Mouse (Mus musculus): Measurements from ENCODE around the gene Ado. TPM values are rescaled to one million over a fixed set of nuclear protein-coding genes. Genes with fewer than 3 reads are reported as not detected.

Ado gene
- polyA plus RNA-seq (2015; fragmentation: Nextera tagmentation; extraction: Ambion mirVana): 11.0 TPM in 2 replicates

- Histone ChIP-seq H3K4me2 (ENCODE audit: low read depth, low read length) (peak within 1 kb of the TSS; percentile 95), H3K9ac (ENCODE audit: low read depth, low read length) (peak within 1 kb of the TSS; percentile 86), H3K27ac (ENCODE audit: low read length) (peak within 1 kb of the TSS; percentile 89), H3K9me3 (replicated peaks; ENCODE audit: control insufficient read depth, low read length) (no peaks in the 10 kb centered on the region), H3K36me3 (ENCODE audit: control insufficient read depth, insufficient read depth) (no peaks in the 10 kb centered on the region), H3K4me1 (ENCODE audit: control insufficient read depth, low read depth, low read length) (peaks cover 14% of the 10 kb centered on the region), H3K27me3 (ENCODE audit: control insufficient read depth, insufficient read depth, low read depth, low read length) (no peaks in the 10 kb centered on the region), H3K4me3 (ENCODE audit: low read depth, low read length) (peak within 1 kb of the TSS; percentile 86)
- under 1% methylated on average over 70 of the region's 79 CpGs for WGBS (ENCODE audit: insufficient replicate concordance)
- ATAC-seq (ENCODE audit: low read depth): peak; percentile 94
Observed at GRCm38 (mm10) chr10:67548877-67549731, at the start of gene Ado. Gene Ado (minus strand): TSS chr10:67548955.

- Histone ChIP-seq H3K4me3 (ENCODE audit: low read depth, low read length) (no peak overlapping the region), H3K4me1 (ENCODE audit: control insufficient read depth, low read depth, low read length) (no peaks in the 10 kb centered on the region), H3K27me3 (ENCODE audit: control insufficient read depth, insufficient read depth, low read depth, low read length) (no peaks in the 10 kb centered on the region), H3K27ac (ENCODE audit: low read length) (no peak overlapping the region), H3K36me3 (ENCODE audit: control insufficient read depth, insufficient read depth) (no peaks in the 10 kb centered on the region), H3K9ac (ENCODE audit: low read depth, low read length) (no peak overlapping the region), H3K4me2 (ENCODE audit: low read depth, low read length) (no peak overlapping the region), H3K9me3 (replicated peaks; ENCODE audit: control insufficient read depth, low read length) (no peaks in the 10 kb centered on the region)
- no peak for ATAC-seq (ENCODE audit: low read depth)
- 54% methylated on average over 3 of the region's 3 CpGs for WGBS (ENCODE audit: insufficient replicate concordance)
Observed at GRCm38 (mm10) chr10:67595278-67595677, 46.5 kb upstream of the Ado start.

GRCm38 (mm10) chr10:67585873-67586610, 37.3 kb upstream of the Ado start:
- Histone ChIP-seq H3K27ac (ENCODE audit: low read length) (no peak overlapping the region), H3K4me3 (ENCODE audit: low read depth, low read length) (no peak overlapping the region), H3K27me3 (ENCODE audit: control insufficient read depth, insufficient read depth, low read depth, low read length) (no peaks in the 10 kb centered on the region), H3K4me1 (ENCODE audit: control insufficient read depth, low read depth, low read length) (no peaks in the 10 kb centered on the region; the same call in none of the 2 replicates), H3K4me2 (ENCODE audit: low read depth, low read length) (no peak overlapping the region), H3K9ac (ENCODE audit: low read depth, low read length) (no peak overlapping the region), H3K9me3 (replicated peaks; ENCODE audit: control insufficient read depth, low read length) (no peaks in the 10 kb centered on the region), H3K36me3 (ENCODE audit: control insufficient read depth, insufficient read depth) (no peaks in the 10 kb centered on the region)
- ATAC-seq (ENCODE audit: low read depth): no peak
- 58% methylated on average over 18 of the region's 18 CpGs for WGBS (ENCODE audit: insufficient replicate concordance)

GRCm38 (mm10) chr10:67581698-67582285, 33.0 kb upstream of the Ado start:
- Histone ChIP-seq H3K36me3 (ENCODE audit: control insufficient read depth, insufficient read depth) (no peaks in the 10 kb centered on the region), H3K4me3 (ENCODE audit: low read depth, low read length) (no peak overlapping the region), H3K4me2 (ENCODE audit: low read depth, low read length) (no peak overlapping the region), H3K9ac (ENCODE audit: low read depth, low read length) (no peak overlapping the region), H3K4me1 (ENCODE audit: control insufficient read depth, low read depth, low read length) (no peaks in the 10 kb centered on the region; the same call in none of the 2 replicates), H3K27me3 (ENCODE audit: control insufficient read depth, insufficient read depth, low read depth, low read length) (no peaks in the 10 kb centered on the region), H3K9me3 (replicated peaks; ENCODE audit: control insufficient read depth, low read length) (no peaks in the 10 kb centered on the region), H3K27ac (ENCODE audit: low read length) (no peak overlapping the region)
- no peak for ATAC-seq (ENCODE audit: low read depth)
- WGBS (ENCODE audit: insufficient replicate concordance): 31% methylated on average over 12 of the region's 12 CpGs

GRCm38 (mm10) chr10:67579830-67580229, 31.1 kb upstream of the Ado start:
- H3K27ac ChIP-seq (ENCODE audit: low read length): no peak overlapping the region
- no peak overlapping the region for H3K9ac ChIP-seq (ENCODE audit: low read depth, low read length)
- no peak overlapping the region for H3K4me2 ChIP-seq (ENCODE audit: low read depth, low read length)
- no peaks in the 10 kb centered on the region for H3K27me3 ChIP-seq (ENCODE audit: control insufficient read depth, insufficient read depth, low read depth, low read length)
- no peaks in the 10 kb centered on the region for H3K9me3 ChIP-seq (replicated peaks; ENCODE audit: control insufficient read depth, low read length)
- no peak for ATAC-seq (ENCODE audit: low read depth)
- no peaks in the 10 kb centered on the region for H3K36me3 ChIP-seq (ENCODE audit: control insufficient read depth, insufficient read depth)
- WGBS (ENCODE audit: insufficient replicate concordance): 72% methylated on average over 4 of the region's 4 CpGs
- H3K4me3 ChIP-seq (ENCODE audit: low read depth, low read length): no peak overlapping the region
- no peaks in the 10 kb centered on the region; the same call in none of the 2 replicates for H3K4me1 ChIP-seq (ENCODE audit: control insufficient read depth, low read depth, low read length)

GRCm38 (mm10) chr10:67573310-67573709, 24.6 kb upstream of the Ado start:
- Histone ChIP-seq H3K27ac (ENCODE audit: low read length) (no peak overlapping the region), H3K4me3 (ENCODE audit: low read depth, low read length) (no peak overlapping the region), H3K9me3 (replicated peaks; ENCODE audit: control insufficient read depth, low read length) (no peaks in the 10 kb centered on the region), H3K4me2 (ENCODE audit: low read depth, low read length) (no peak overlapping the region), H3K4me1 (ENCODE audit: control insufficient read depth, low read depth, low read length) (no peaks in the 10 kb centered on the region), H3K27me3 (ENCODE audit: control insufficient read depth, insufficient read depth, low read depth, low read length) (no peaks in the 10 kb centered on the region), H3K36me3 (ENCODE audit: control insufficient read depth, insufficient read depth) (no peaks in the 10 kb centered on the region), H3K9ac (ENCODE audit: low read depth, low read length) (no peak overlapping the region)
- no peak for ATAC-seq (ENCODE audit: low read depth)
- WGBS (ENCODE audit: insufficient replicate concordance): 66% methylated on average over 8 of the region's 8 CpGs

GRCm38 (mm10) chr10:67571443-67571842, 22.7 kb upstream of the Ado start:
- Histone ChIP-seq H3K27me3 (ENCODE audit: control insufficient read depth, insufficient read depth, low read depth, low read length) (no peaks in the 10 kb centered on the region), H3K36me3 (ENCODE audit: control insufficient read depth, insufficient read depth) (no peaks in the 10 kb centered on the region), H3K9ac (ENCODE audit: low read depth, low read length) (no peak overlapping the region), H3K4me3 (ENCODE audit: low read depth, low read length) (no peak overlapping the region), H3K4me2 (ENCODE audit: low read depth, low read length) (no peak overlapping the region), H3K9me3 (replicated peaks; ENCODE audit: control insufficient read depth, low read length) (no peaks in the 10 kb centered on the region), H3K27ac (ENCODE audit: low read length) (no peak overlapping the region), H3K4me1 (ENCODE audit: control insufficient read depth, low read depth, low read length) (no peaks in the 10 kb centered on the region)
- WGBS (ENCODE audit: insufficient replicate concordance): 61% methylated on average over 14 of the region's 14 CpGs
- no peak for ATAC-seq (ENCODE audit: low read depth)

- Histone ChIP-seq H3K4me3 (ENCODE audit: low read depth, low read length) (no peak overlapping the region), H3K4me1 (ENCODE audit: control insufficient read depth, low read depth, low read length) (no peaks in the 10 kb centered on the region)
- 33% methylated on average over 7 of the region's 7 CpGs for WGBS (ENCODE audit: insufficient replicate concordance)
Observed at GRCm38 (mm10) chr10:67569539-67569938, 20.8 kb upstream of the Ado start.

More at GRCm38 (mm10) chr10:67569539-67569938, 20.8 kb upstream of the Ado start:
- ATAC-seq (ENCODE audit: low read depth): no peak
- Histone ChIP-seq H3K27me3 (ENCODE audit: control insufficient read depth, insufficient read depth, low read depth, low read length) (no peaks in the 10 kb centered on the region), H3K4me2 (ENCODE audit: low read depth, low read length) (no peak overlapping the region), H3K36me3 (ENCODE audit: control insufficient read depth, insufficient read depth) (no peaks in the 10 kb centered on the region), H3K27ac (ENCODE audit: low read length) (no peak overlapping the region), H3K9ac (ENCODE audit: low read depth, low read length) (no peak overlapping the region), H3K9me3 (replicated peaks; ENCODE audit: control insufficient read depth, low read length) (no peaks in the 10 kb centered on the region)

All from liver, embryonic 16.5 days (tissue).